Mouse (Mus musculus): ENCODE measurements around the gene Glo1. TPM values are rescaled to one million over a fixed set of nuclear protein-coding genes. Genes with fewer than 3 reads are reported as not detected.

Glo1 gene
- polyA plus RNA-seq, 1 experiment from 2014 or later, result 224 TPM

GRCm38 (mm10) chr17:30619153-30619552 is 7.5 kb downstream of the Glo1 start:
- ATAC-seq (ENCODE audit: insufficient read depth, low FRiP score), result no peak
- H3K4me3 ChIP-seq (replicated peaks; ENCODE audit: low read length), result no peak overlapping the region
- H3K4me2 ChIP-seq (ENCODE audit: low read depth, low read length), result no peak overlapping the region
- no peaks in the 10 kb centered on the region for H3K4me1 ChIP-seq (ENCODE audit: control insufficient read depth, insufficient read depth, low read length)
- H3K27me3 ChIP-seq (ENCODE audit: control insufficient read depth, insufficient read depth, low read length), result no peaks in the 10 kb centered on the region
- 33% methylated on average over 2 of the region's 2 CpGs for WGBS
- no peaks in the 10 kb centered on the region for H3K9me3 ChIP-seq (replicated peaks; ENCODE audit: control insufficient read depth, low read length)
- H3K9ac ChIP-seq (ENCODE audit: low read length), result no peak overlapping the region
- no peak overlapping the region for H3K27ac ChIP-seq (ENCODE audit: low read length)
- H3K36me3 ChIP-seq (ENCODE audit: control insufficient read depth, insufficient read depth, low read length), result no peaks in the 10 kb centered on the region

DNA sequence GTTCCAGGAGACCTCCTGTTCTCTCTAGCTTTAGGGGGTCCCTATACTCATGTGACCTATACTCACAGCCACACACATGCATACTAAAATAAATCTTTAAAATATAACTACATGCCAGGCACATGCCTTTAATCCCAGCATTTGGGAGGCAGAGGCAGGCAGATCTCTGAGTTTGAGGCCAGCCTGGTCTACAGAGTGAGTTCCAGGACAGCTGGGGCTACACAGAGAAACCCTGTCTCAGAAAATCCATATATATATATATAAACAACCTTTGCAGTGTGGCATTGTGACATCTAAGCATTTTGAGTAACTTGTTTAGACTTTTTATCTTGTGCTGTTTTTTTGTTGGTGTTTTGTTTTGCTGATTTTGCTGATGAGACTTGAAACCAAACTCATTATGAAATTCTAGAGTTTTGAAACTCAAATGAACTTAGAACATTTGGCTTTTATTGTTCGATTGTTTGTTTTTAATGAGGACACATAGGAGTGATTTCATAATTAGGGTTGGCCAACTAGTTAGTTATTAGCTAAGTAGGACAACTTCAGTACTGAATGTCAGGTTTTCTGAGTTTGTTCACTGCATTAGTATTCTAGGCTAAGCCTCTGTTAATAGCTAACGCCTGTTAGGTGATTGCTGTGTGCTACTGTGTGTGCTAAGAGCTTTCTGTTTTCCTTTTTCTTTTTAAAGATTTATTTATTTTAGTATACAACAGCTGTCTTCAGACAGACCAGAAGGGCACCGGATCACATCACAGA is 8.4 kb downstream of the Glo1 start:
- Histone ChIP-seq H3K27ac (ENCODE audit: low read length) (no peak overlapping the region), H3K36me3 (ENCODE audit: control insufficient read depth, insufficient read depth, low read length) (no peaks in the 10 kb centered on the region), H3K27me3 (ENCODE audit: control insufficient read depth, insufficient read depth, low read length) (no peaks in the 10 kb centered on the region), H3K9me3 (replicated peaks; ENCODE audit: control insufficient read depth, low read length) (no peaks in the 10 kb centered on the region), H3K4me1 (ENCODE audit: control insufficient read depth, insufficient read depth, low read length) (no peaks in the 10 kb centered on the region), H3K4me3 (replicated peaks; ENCODE audit: low read length) (no peak overlapping the region), H3K4me2 (ENCODE audit: low read depth, low read length) (no peak overlapping the region), H3K9ac (ENCODE audit: low read length) (no peak overlapping the region)
- WGBS, result 72% methylated on average over 3 of the region's 3 CpGs
- no peak for ATAC-seq (ENCODE audit: insufficient read depth, low FRiP score)

GRCm38 (mm10) chr17:30616203-30616602 is 10.5 kb downstream of the Glo1 start:
- no peaks in the 10 kb centered on the region for H3K36me3 ChIP-seq (ENCODE audit: control insufficient read depth, insufficient read depth, low read length)
- H3K27ac ChIP-seq (ENCODE audit: low read length), result no peak overlapping the region
- 92% methylated on average over 5 of the region's 5 CpGs for WGBS
- H3K27me3 ChIP-seq (ENCODE audit: control insufficient read depth, insufficient read depth, low read length), result no peaks in the 10 kb centered on the region
- ATAC-seq (ENCODE audit: insufficient read depth, low FRiP score), result no peak
- H3K4me1 ChIP-seq (ENCODE audit: control insufficient read depth, insufficient read depth, low read length), result peaks cover 3% of the 10 kb centered on the region
- no peak overlapping the region for H3K9ac ChIP-seq (ENCODE audit: low read length)
- no peak overlapping the region for H3K4me2 ChIP-seq (ENCODE audit: low read depth, low read length)
- H3K9me3 ChIP-seq (replicated peaks; ENCODE audit: control insufficient read depth, low read length), result no peaks in the 10 kb centered on the region
- H3K4me3 ChIP-seq (replicated peaks; ENCODE audit: low read length), result no peak overlapping the region

DNA sequence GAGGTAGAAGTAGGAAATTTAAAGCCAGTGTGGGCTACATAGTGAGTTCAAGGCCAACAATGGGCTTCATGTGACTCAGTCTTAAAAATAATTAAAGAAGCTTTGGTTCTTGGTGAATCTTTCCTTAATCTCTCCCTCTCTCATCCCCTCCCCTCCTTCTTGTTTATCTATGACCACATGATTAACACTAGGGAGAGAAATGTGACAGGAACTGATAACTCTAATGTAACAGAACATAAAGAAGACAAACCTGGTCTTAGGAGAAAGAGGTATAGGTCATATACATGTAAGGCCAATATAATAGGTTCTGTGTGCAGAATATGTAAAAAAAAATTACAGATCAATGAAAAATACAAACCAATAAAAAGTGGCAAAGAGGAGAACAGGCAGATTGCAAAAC is 13.3 kb downstream of the Glo1 start:
- H3K27ac ChIP-seq (ENCODE audit: low read length), result no peak overlapping the region
- ATAC-seq (ENCODE audit: insufficient read depth, low FRiP score), result no peak
- peaks cover 6% of the 10 kb centered on the region for H3K4me1 ChIP-seq (ENCODE audit: control insufficient read depth, insufficient read depth, low read length)
- no peaks in the 10 kb centered on the region for H3K9me3 ChIP-seq (replicated peaks; ENCODE audit: control insufficient read depth, low read length)
- H3K27me3 ChIP-seq (ENCODE audit: control insufficient read depth, insufficient read depth, low read length), result no peaks in the 10 kb centered on the region
- no peak overlapping the region for H3K4me3 ChIP-seq (replicated peaks; ENCODE audit: low read length)
- H3K4me2 ChIP-seq (ENCODE audit: low read depth, low read length), result no peak overlapping the region
- no peaks in the 10 kb centered on the region for H3K36me3 ChIP-seq (ENCODE audit: control insufficient read depth, insufficient read depth, low read length)
- no peak overlapping the region for H3K9ac ChIP-seq (ENCODE audit: low read length)

DNA sequence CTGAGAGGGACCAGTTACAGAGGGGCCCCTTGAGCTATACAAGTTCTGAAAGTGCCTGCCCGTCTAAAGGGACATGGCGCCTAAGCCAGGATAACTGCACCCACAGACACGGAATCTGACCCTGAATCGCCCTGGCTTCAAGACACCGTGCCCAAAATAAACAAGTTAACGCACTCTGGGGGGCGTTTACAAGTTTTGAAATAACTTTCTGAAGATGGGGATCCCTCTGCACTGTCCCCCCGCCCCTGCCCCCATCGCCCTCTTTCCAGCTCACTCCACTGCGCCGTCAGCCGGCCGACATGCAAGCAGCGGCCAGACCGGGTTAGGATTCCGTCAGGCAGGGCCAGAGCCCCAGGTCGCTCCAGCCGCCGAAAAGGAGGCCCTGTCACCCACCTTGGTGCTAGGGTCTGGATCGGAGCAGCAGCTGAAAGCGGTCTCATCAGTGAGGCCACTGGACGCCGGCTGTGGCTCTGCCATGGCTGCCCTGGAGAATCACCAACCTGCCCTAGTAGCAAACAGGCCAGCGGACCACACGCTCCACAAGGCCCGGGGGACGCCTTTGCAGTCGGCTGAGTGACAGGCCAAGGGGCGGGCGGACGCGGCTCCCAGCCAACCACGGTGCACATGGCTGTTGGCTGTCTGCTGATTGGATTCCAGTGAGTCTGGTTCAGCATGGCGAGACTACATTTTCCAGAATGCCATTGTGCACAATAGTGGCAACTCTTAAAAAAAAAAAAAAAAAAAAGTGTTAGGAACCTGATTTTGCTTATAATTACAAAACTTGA is 14.4 kb downstream of the Glo1 start:
- peaks cover 11% of the 10 kb centered on the region for H3K4me1 ChIP-seq (ENCODE audit: control insufficient read depth, insufficient read depth, low read length)
- H3K27ac ChIP-seq (ENCODE audit: low read length), result peak overlapping the region; percentile 68
- H3K27me3 ChIP-seq (ENCODE audit: control insufficient read depth, insufficient read depth, low read length), result no peaks in the 10 kb centered on the region
- H3K4me2 ChIP-seq (ENCODE audit: low read depth, low read length), result peak overlapping the region; percentile 59
- peak overlapping the region; percentile 80 for H3K4me3 ChIP-seq (replicated peaks; ENCODE audit: low read length)
- H3K9ac ChIP-seq (ENCODE audit: low read length), result peak overlapping the region; percentile 93
- WGBS, result under 1% methylated on average over 34 of the region's 34 CpGs
- peak; percentile 100 for ATAC-seq (ENCODE audit: insufficient read depth, low FRiP score)
- no peaks in the 10 kb centered on the region for H3K9me3 ChIP-seq (replicated peaks; ENCODE audit: control insufficient read depth, low read length)
- H3K36me3 ChIP-seq (ENCODE audit: control insufficient read depth, insufficient read depth, low read length), result no peaks in the 10 kb centered on the region

- Histone ChIP-seq H3K4me2 (ENCODE audit: low read depth, low read length) (peak overlapping the region; percentile 59), H3K36me3 (ENCODE audit: control insufficient read depth, insufficient read depth, low read length) (no peaks in the 10 kb centered on the region), H3K4me1 (ENCODE audit: control insufficient read depth, insufficient read depth, low read length) (peaks cover 12% of the 10 kb centered on the region), H3K4me3 (replicated peaks; ENCODE audit: low read length) (peak overlapping the region; percentile 80), H3K9me3 (replicated peaks; ENCODE audit: control insufficient read depth, low read length) (no peaks in the 10 kb centered on the region), H3K9ac (ENCODE audit: low read length) (peak overlapping the region; percentile 93), H3K27ac (ENCODE audit: low read length) (peak overlapping the region; percentile 68), H3K27me3 (ENCODE audit: control insufficient read depth, insufficient read depth, low read length) (no peaks in the 10 kb centered on the region)
- no peak for ATAC-seq (ENCODE audit: insufficient read depth, low FRiP score)
- WGBS, result 21% methylated on average over 18 of the region's 18 CpGs
These were observed 15.2 kb downstream of the Glo1 start for GRCm38 (mm10) chr17:30611221-30612074.

GRCm38 (mm10) chr17:30610739-30611138 is 15.9 kb downstream of the Glo1 start:
- no peak overlapping the region for H3K27ac ChIP-seq (ENCODE audit: low read length)
- H3K9ac ChIP-seq (ENCODE audit: low read length), result no peak overlapping the region
- peaks cover 12% of the 10 kb centered on the region for H3K4me1 ChIP-seq (ENCODE audit: control insufficient read depth, insufficient read depth, low read length)
- H3K27me3 ChIP-seq (ENCODE audit: control insufficient read depth, insufficient read depth, low read length), result no peaks in the 10 kb centered on the region
- H3K4me3 ChIP-seq (replicated peaks; ENCODE audit: low read length), result no peak overlapping the region
- 0 out of 2 replicates have a peak overlapping the region, but pooled peaks have one; percentile 59 for H3K4me2 ChIP-seq (ENCODE audit: low read depth, low read length)
- ATAC-seq (ENCODE audit: insufficient read depth, low FRiP score), result no peak
- no peaks in the 10 kb centered on the region for H3K36me3 ChIP-seq (ENCODE audit: control insufficient read depth, insufficient read depth, low read length)
- H3K9me3 ChIP-seq (replicated peaks; ENCODE audit: control insufficient read depth, low read length), result no peaks in the 10 kb centered on the region
- 52% methylated on average over 1 of the region's 1 CpGs for WGBS

DNA sequence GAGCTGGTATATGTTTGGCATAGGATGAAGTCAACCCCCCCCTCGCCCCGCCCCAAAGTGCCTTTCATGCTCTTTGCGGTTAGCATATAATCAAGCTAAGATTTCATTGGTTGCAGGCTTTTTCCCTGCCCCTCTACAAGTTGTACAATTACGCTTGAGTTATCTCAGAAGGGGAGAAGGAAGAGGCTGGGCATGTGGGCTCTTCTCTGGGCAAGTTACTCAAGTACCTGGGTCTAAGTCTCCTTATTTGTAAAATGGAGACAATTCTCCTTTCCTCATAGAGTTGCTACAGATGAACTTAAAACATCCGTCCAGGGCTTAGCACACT is 16.7 kb downstream of the Glo1 start:
- WGBS, result 92% methylated on average over 5 of the region's 5 CpGs
- Histone ChIP-seq H3K4me3 (replicated peaks; ENCODE audit: low read length) (no peak overlapping the region), H3K27me3 (ENCODE audit: control insufficient read depth, insufficient read depth, low read length) (no peaks in the 10 kb centered on the region), H3K27ac (ENCODE audit: low read length) (no peak overlapping the region), H3K4me2 (ENCODE audit: low read depth, low read length) (0 out of 2 replicates have a peak overlapping the region, but pooled peaks have one; percentile 4), H3K9me3 (replicated peaks; ENCODE audit: control insufficient read depth, low read length) (no peaks in the 10 kb centered on the region), H3K4me1 (ENCODE audit: control insufficient read depth, insufficient read depth, low read length) (peaks cover 12% of the 10 kb centered on the region), H3K36me3 (ENCODE audit: control insufficient read depth, insufficient read depth, low read length) (no peaks in the 10 kb centered on the region), H3K9ac (ENCODE audit: low read length) (no peak overlapping the region)
- no peak for ATAC-seq (ENCODE audit: insufficient read depth, low FRiP score)

Measured in stomach, embryonic 16.5 days (tissue).